Mouse (Mus musculus): ENCODE measurements around the gene Poc1a. TPM values are rescaled to one million over a fixed set of nuclear protein-coding genes. Genes with fewer than 3 reads are reported as not detected.

The Poc1a gene
- total RNA-seq, 2 experiments from 2014 or later: 8.6 to 14.5 TPM

DNA sequence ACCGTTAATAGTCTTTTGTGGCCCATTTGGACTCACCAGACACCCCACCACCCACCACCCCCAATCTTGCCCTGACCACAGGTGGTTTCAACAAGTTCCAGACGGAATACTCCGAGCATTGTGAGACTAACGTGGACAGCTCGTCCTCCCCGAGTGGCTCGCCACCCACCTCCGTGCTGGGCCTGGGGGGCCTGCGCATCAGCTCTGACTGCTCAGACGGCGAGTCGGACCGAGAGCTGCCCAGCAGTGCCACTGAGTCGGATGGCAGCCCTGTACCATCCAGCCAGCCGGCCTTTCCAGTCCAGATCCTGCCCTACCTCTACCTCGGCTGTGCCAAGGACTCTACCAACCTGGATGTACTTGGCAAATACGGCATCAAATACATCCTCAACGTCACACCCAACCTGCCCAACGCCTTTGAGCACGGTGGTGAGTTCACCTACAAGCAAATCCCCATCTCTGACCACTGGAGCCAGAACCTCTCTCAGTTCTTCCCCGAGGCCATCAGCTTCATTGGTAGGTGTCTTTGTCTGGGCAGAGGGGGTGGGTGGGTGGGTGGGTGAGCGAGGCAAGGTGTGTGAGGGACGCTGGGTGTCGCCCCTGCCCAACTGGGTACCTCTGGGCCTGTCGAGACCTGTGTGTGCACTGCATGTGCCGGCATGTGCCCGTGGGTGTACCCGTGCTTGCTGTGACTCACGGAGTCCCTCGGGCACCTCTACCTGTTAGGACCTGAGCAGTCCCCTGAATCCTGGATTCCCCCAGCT is 89.9 kb downstream of the Poc1a start:
- TF ChIP-seq CTCF (conservative IDR thresholded peaks at IDR 0.05): no peak
- DNase-seq (ENCODE audit: low spot score in 2 of 2): no peak
- Histone ChIP-seq H3K27ac (peak overlapping the region; percentile 98), H3K4me3 (peak overlapping the region; percentile 92)

- Histone ChIP-seq H3K4me3 (peak overlapping the region; percentile 92), H3K27ac (peak overlapping the region; percentile 98)
- no peak for TF ChIP-seq CTCF (conservative IDR thresholded peaks at IDR 0.05)
- peak; percentile 56 to 58 for DNase-seq (ENCODE audit: low spot score in 2 of 2)
These were observed 90.5 kb downstream of the Poc1a start for GRCm38 (mm10) chr9:106371384-106371671.

- TF ChIP-seq CTCF (conservative IDR thresholded peaks at IDR 0.05): 0 out of 2 replicates have a peak, but pooled peaks have one; percentile 36
- Histone ChIP-seq H3K4me3 (peak overlapping the region; percentile 92), H3K27ac (peak overlapping the region; percentile 98)
- peak; percentile 59 to 70 for DNase-seq (ENCODE audit: low spot score in 2 of 2)
These were observed 90.9 kb downstream of the Poc1a start for GRCm38 (mm10) chr9:106371776-106372175.

DNA sequence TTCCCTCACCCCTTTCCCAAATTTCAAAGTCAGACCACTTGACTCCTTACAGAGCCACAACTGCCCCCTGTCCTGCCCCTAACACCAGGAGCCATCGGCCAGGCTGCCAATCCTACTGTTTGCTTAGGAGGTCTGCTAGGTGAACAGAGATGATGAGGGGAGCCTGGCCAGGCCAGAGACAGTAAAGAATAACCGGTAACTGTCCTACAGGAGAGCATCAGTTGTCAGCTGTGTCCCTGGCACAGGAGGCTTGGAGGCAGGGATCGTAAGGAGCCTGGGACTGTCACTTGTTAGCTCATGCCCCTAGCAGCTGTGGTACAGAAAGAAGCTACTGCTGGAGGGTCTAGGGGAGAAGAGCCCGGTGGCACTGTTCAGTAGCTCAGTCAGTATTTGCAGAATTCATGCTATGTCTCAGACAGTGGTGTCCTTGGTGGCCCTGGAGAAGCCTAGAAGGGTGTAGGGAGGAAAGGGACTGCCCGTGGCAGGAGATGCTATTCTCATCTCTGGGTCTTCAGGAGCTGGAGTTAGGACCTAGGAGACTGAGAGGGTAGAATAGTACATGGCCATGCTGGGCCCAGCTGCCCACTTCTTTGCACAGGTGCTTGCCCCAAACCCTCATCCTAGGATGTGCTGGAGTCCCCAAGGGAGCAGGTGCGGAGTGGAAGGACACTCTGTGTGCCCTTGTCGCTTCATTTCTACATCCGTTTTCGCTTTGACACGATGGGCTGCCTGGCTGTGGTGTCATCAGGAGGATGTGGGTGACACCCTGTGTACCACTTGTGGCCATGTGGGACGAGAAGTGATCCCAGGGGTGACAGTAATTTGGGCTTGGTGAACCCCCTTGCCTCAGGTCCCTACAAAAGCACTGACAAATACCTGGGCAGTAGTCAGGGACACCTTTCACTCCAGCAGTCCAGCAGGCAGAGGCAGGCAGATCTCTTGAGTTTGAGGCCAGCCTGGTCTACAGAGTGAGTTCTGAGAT is 91.9 kb downstream of the Poc1a start:
- no peak for TF ChIP-seq CTCF (conservative IDR thresholded peaks at IDR 0.05)
- no peak for DNase-seq (ENCODE audit: low spot score in 2 of 2)
- Histone ChIP-seq H3K4me3 (peak overlapping the region; percentile 92), H3K27ac (peak overlapping the region; percentile 98)

GRCm38 (mm10) chr9:106373973-106374372 is 93.1 kb downstream of the Poc1a start:
- H3K4me3 ChIP-seq: peak overlapping the region; percentile 20
- peak overlapping the region; percentile 46 for H3K27ac ChIP-seq
- no peak for DNase-seq (ENCODE audit: low spot score in 2 of 2)
- no peak for TF ChIP-seq CTCF (conservative IDR thresholded peaks at IDR 0.05)

DNA sequence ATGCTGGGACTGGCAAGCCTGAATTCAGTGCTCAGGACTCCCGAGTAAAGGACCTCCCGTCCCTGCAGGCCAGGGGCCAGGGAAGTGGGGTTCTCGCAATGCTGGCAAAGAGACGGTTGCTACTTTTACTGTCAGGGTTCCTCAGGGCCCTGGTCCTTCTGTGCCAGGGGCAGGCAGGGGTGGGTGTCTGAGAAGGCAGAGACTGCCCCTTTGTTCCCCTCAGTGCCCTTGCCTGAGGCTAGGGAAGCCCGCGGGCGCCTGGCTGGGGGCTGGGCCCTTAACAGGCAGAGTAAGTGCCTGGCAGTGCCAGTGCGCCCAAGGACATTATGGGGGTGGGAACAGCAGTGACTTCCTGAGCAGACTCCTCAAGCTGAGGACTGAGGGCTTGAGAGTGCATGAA is 96.4 kb downstream of the Poc1a start:
- Histone ChIP-seq H3K27ac (peak overlapping the region; percentile 82), H3K4me3 (no peak overlapping the region)
- peak in 1 of 2 experiments; percentile 40 for DNase-seq (ENCODE audit: low spot score in 2 of 2)
- no peak for TF ChIP-seq CTCF (conservative IDR thresholded peaks at IDR 0.05)

DNA sequence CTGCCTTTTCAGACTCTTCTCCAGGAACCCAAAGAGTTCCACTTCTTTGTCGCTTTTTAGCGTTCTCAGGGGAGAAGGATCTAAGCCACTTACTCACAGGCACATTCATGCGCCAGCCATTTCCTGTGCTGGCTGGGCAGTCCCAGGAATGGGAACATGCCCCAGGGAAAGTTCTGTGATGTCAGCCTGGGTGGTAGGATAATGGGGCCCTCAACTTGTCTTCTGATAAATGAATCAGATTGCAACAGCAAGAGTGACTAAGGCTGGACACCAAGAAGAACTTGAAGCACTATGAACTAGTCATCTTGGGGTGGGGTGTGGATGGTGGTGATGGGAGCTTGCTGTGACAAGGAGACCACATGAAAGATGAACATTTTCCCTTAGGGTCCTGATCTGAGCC is 97.2 kb downstream of the Poc1a start:
- no peak for DNase-seq (ENCODE audit: low spot score in 2 of 2)
- no peak for TF ChIP-seq CTCF (conservative IDR thresholded peaks at IDR 0.05)
- H3K27ac ChIP-seq: peak overlapping the region; percentile 82
- H3K4me3 ChIP-seq: no peak overlapping the region

- H3K4me3 ChIP-seq: no peak overlapping the region
- no peak overlapping the region for H3K27ac ChIP-seq
- no peak for TF ChIP-seq CTCF (conservative IDR thresholded peaks at IDR 0.05)
- no peak for DNase-seq (ENCODE audit: low spot score in 2 of 2)
These were observed 97.9 kb downstream of the Poc1a start for GRCm38 (mm10) chr9:106378753-106379152.

GRCm38 (mm10) chr9:106386181-106386864 is 105.5 kb downstream of the Poc1a start:
- H3K4me3 ChIP-seq: no peak overlapping the region
- no peak for DNase-seq (ENCODE audit: low spot score in 2 of 2)
- TF ChIP-seq CTCF (conservative IDR thresholded peaks at IDR 0.05): peak; percentile 35
- H3K27ac ChIP-seq: peak overlapping the region; percentile 46; the same call in 1 of the 2 replicates

DNA sequence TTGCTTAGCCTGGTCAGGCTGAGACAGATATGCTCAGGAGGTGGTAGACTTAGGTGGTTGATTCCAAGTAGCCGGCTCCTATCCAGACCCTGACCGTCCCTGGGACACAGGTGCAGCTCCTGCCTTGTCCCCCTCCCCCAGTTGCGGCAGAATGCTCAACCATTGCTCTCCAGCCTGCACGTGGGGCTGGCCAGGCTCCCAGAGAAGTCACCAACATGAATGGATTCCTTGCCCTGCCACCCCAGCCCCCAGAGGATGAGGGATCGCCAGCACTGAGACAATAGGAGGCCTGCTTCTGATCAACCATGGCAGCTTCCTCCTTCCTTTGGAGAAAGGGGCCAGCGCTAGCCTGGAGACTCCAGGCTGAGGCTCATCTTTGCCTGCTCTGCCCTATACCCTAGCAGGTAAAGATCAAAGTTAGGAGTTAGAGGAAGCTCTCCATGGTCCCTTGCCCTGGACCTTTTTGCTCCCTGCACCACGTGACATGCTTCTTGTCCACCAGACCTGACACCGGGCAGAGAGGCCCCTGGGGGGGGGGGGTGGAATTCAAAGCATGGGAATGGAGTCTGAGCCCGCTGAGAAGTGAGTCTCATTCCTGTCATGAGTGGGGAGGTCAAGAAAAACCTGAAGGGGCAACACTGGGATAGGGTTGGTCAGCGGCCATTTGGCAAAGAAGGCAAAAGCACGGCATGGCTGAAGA is 112.1 kb downstream of the Poc1a start:
- H3K27ac ChIP-seq: peak overlapping the region; percentile 43; the same call in 1 of the 2 replicates
- TF ChIP-seq CTCF (conservative IDR thresholded peaks at IDR 0.05): no peak
- DNase-seq (ENCODE audit: low spot score in 2 of 2): no peak
- no peak overlapping the region for H3K4me3 ChIP-seq

GRCm38 (mm10) chr9:106393548-106393947 is 112.7 kb downstream of the Poc1a start:
- DNase-seq (ENCODE audit: low spot score in 2 of 2): no peak
- H3K27ac ChIP-seq: peak overlapping the region; percentile 43; the same call in 1 of the 2 replicates
- no peak for TF ChIP-seq CTCF (conservative IDR thresholded peaks at IDR 0.05)
- no peak overlapping the region for H3K4me3 ChIP-seq

Measured in layer of hippocampus, adult 2 months (tissue).